Mouse (Mus musculus): ENCODE measurements at regions not wholly inside any gene's neighbourhood (a gene's known extent, or its start where the extent isn't known, plus 50 kb on each side); places are given as distances from the start of the nearest gene placed in this dataset.

GRCm38 (mm10) chr4:81956926-81957694, 514.5 kb upstream of the Mpdz start:
- TF ChIP-seq POLR2A (IDR thresholded peaks at IDR 0.05; ENCODE audit: low read depth, low read length): no peak
- TF ChIP-seq CTCF (conservative IDR thresholded peaks at IDR 0.05; ENCODE audit: insufficient read depth, insufficient read length, low read depth, low read length): no peak

Measured in kidney, adult 2 months (tissue).